Mouse (Mus musculus): ENCODE data around the gene Rbm20. TPM values are rescaled to one million over a fixed set of nuclear protein-coding genes. Genes with fewer than 3 reads are reported as not detected.

Gene Rbm20
- total and polyA plus RNA-seq, 2 experiments from 2014 or later = 0.86 to 1.9 TPM

- WGBS = 92% methylated on average over 5 of the region's 5 CpGs
- H3K4me1 ChIP-seq (ENCODE audit: insufficient read depth, low read length) = peaks cover 5% of the 10 kb centered on the region; the same call in 1 of the 2 replicates
- no peak for DNase-seq (ENCODE audit: low spot score)
Measured at GRCm38 (mm10) chr19:53657437-53657836, 19.7 kb upstream of the Rbm20 start.

GRCm38 (mm10) chr19:53660722-53661420, 16.2 kb upstream of the Rbm20 start:
- WGBS = 78% methylated on average over 9 of the region's 9 CpGs

More at GRCm38 (mm10) chr19:53657437-53657836, 19.7 kb upstream of the Rbm20 start:
- H3K4me3 ChIP-seq (ENCODE audit: low read length) = no peak overlapping the region
- no peak overlapping the region for H3K27ac ChIP-seq
- no peak for ATAC-seq
- no peaks in the 10 kb centered on the region for H3K27me3 ChIP-seq (ENCODE audit: insufficient read depth, low read length)
- H3K36me3 ChIP-seq (ENCODE audit: insufficient read depth, low read length) = no peaks in the 10 kb centered on the region
- no peak overlapping the region for H3K4me2 ChIP-seq (ENCODE audit: low read depth, low read length)
- H3K9ac ChIP-seq (replicated peaks; ENCODE audit: low read length) = no peak overlapping the region
- no peaks in the 10 kb centered on the region for H3K9me3 ChIP-seq (ENCODE audit: low read length)
- TF ChIP-seq CTCF (IDR thresholded peaks at IDR 0.05; ENCODE audit: low read depth) = no peak

GRCm38 (mm10) chr19:53661938-53662722, 15.0 kb upstream of the Rbm20 start:
- WGBS = 51% methylated on average over 14 of the region's 14 CpGs
- DNase-seq (ENCODE audit: low spot score) = no peak
- Histone ChIP-seq H3K4me2 (ENCODE audit: low read depth, low read length) (no peak overlapping the region), H3K27me3 (ENCODE audit: insufficient read depth, low read length) (no peaks in the 10 kb centered on the region), H3K9ac (replicated peaks; ENCODE audit: low read length) (no peak overlapping the region), H3K36me3 (ENCODE audit: insufficient read depth, low read length) (no peaks in the 10 kb centered on the region), H3K9me3 (ENCODE audit: low read length) (no peaks in the 10 kb centered on the region), H3K4me3 (ENCODE audit: low read length) (no peak overlapping the region), H3K4me1 (ENCODE audit: insufficient read depth, low read length) (no peaks in the 10 kb centered on the region), H3K27ac (no peak overlapping the region)
- ATAC-seq = no peak
- TF ChIP-seq CTCF (IDR thresholded peaks at IDR 0.05; ENCODE audit: low read depth) = no peak

More at GRCm38 (mm10) chr19:53660722-53661420, 16.2 kb upstream of the Rbm20 start:
- Histone ChIP-seq H3K9ac (replicated peaks; ENCODE audit: low read length) (no peak overlapping the region), H3K9me3 (ENCODE audit: low read length) (no peaks in the 10 kb centered on the region), H3K4me3 (ENCODE audit: low read length) (no peak overlapping the region), H3K4me2 (ENCODE audit: low read depth, low read length) (no peak overlapping the region), H3K4me1 (ENCODE audit: insufficient read depth, low read length) (no peaks in the 10 kb centered on the region), H3K27ac (no peak overlapping the region), H3K36me3 (ENCODE audit: insufficient read depth, low read length) (no peaks in the 10 kb centered on the region), H3K27me3 (ENCODE audit: insufficient read depth, low read length) (no peaks in the 10 kb centered on the region)
- no peak for TF ChIP-seq CTCF (IDR thresholded peaks at IDR 0.05; ENCODE audit: low read depth)
- ATAC-seq = no peak
- DNase-seq (ENCODE audit: low spot score) = no peak

- no peak overlapping the region for H3K4me3 ChIP-seq (ENCODE audit: low read length)
- H3K36me3 ChIP-seq (ENCODE audit: insufficient read depth, low read length) = no peaks in the 10 kb centered on the region
- no peak for ATAC-seq
- no peak for DNase-seq (ENCODE audit: low spot score)
- no peaks in the 10 kb centered on the region for H3K4me1 ChIP-seq (ENCODE audit: insufficient read depth, low read length)
- H3K9me3 ChIP-seq (ENCODE audit: low read length) = no peaks in the 10 kb centered on the region
- no peak overlapping the region for H3K27ac ChIP-seq
- 87% methylated on average over 9 of the region's 9 CpGs for WGBS
- H3K4me2 ChIP-seq (ENCODE audit: low read depth, low read length) = no peak overlapping the region
- H3K9ac ChIP-seq (replicated peaks; ENCODE audit: low read length) = no peak overlapping the region
- H3K27me3 ChIP-seq (ENCODE audit: insufficient read depth, low read length) = no peaks in the 10 kb centered on the region
- TF ChIP-seq CTCF (IDR thresholded peaks at IDR 0.05; ENCODE audit: low read depth) = no peak
Measured at GRCm38 (mm10) chr19:53664831-53665230, 12.3 kb upstream of the Rbm20 start.

GRCm38 (mm10) chr19:53665391-53665790, 11.7 kb upstream of the Rbm20 start:
- H3K9me3 ChIP-seq (ENCODE audit: low read length) = no peaks in the 10 kb centered on the region

GRCm38 (mm10) chr19:53666708-53667107, 10.4 kb upstream of the Rbm20 start:
- no peak for TF ChIP-seq CTCF (IDR thresholded peaks at IDR 0.05; ENCODE audit: low read depth)
- no peak for DNase-seq (ENCODE audit: low spot score)
- Histone ChIP-seq H3K9me3 (ENCODE audit: low read length) (no peaks in the 10 kb centered on the region), H3K9ac (replicated peaks; ENCODE audit: low read length) (no peak overlapping the region), H3K27ac (no peak overlapping the region), H3K27me3 (ENCODE audit: insufficient read depth, low read length) (no peaks in the 10 kb centered on the region), H3K4me2 (ENCODE audit: low read depth, low read length) (no peak overlapping the region), H3K4me3 (ENCODE audit: low read length) (no peak overlapping the region), H3K36me3 (ENCODE audit: insufficient read depth, low read length) (no peaks in the 10 kb centered on the region), H3K4me1 (ENCODE audit: insufficient read depth, low read length) (no peaks in the 10 kb centered on the region)
- ATAC-seq = no peak
- 37% methylated on average over 8 of the region's 8 CpGs for WGBS

More at GRCm38 (mm10) chr19:53665391-53665790, 11.7 kb upstream of the Rbm20 start:
- ATAC-seq (no peak), DNase-seq (ENCODE audit: low spot score) (no peak)
- no peaks in the 10 kb centered on the region for H3K36me3 ChIP-seq (ENCODE audit: insufficient read depth, low read length)
- H3K4me1 ChIP-seq (ENCODE audit: insufficient read depth, low read length) = no peaks in the 10 kb centered on the region
- H3K27me3 ChIP-seq (ENCODE audit: insufficient read depth, low read length) = no peaks in the 10 kb centered on the region
- WGBS = 88% methylated on average over 4 of the region's 4 CpGs
- H3K27ac ChIP-seq = no peak overlapping the region
- H3K4me3 ChIP-seq (ENCODE audit: low read length) = no peak overlapping the region
- no peak overlapping the region for H3K9ac ChIP-seq (replicated peaks; ENCODE audit: low read length)
- no peak overlapping the region for H3K4me2 ChIP-seq (ENCODE audit: low read depth, low read length)
- no peak for TF ChIP-seq CTCF (IDR thresholded peaks at IDR 0.05; ENCODE audit: low read depth)
